Mouse (Mus musculus) heart, embryonic 11.5 days (tissue): Measurements from ENCODE around the gene Chil1. TPM values are rescaled to one million over a fixed set of nuclear protein-coding genes. Genes with fewer than 3 reads are reported as not detected.

ENCODE experiments used
- ATAC-seq: fragments of 200-750 bp; cut with Nextera tagmentation; replicated peaks from 2 replicates; pipeline ENCODE4 v1.8.0; 2017; ENCODE audit warnings: moderate library complexity; ENCODE audit not compliant: insufficient number of reproducible peaks, low FRiP score, low TSS enrichment
- H3K27ac ChIP-seq: fragments of 300-500 bp; sonication (generic); 2 replicates; pipeline ENCODE4 v1.5.1; 2014; ENCODE audit warnings: mild to moderate bottlenecking, low read depth, low read length
- H3K27me3 ChIP-seq: fragments of 300-500 bp; sonication (generic); 2 replicates; pipeline ENCODE4 v1.6.1; 2014; ENCODE audit warnings: mild to moderate bottlenecking, low read length, mixed read lengths; ENCODE audit not compliant: control insufficient read depth, insufficient read depth
- H3K36me3 ChIP-seq: fragments of 300-500 bp; sonication (generic); 2 replicates; pipeline ENCODE4 v1.6.1; 2014; ENCODE audit warnings: mild to moderate bottlenecking, low read length, moderate library complexity, mixed read lengths; ENCODE audit not compliant: control insufficient read depth, insufficient read depth
- H3K4me1 ChIP-seq: fragments of 300-500 bp; sonication (generic); 2 replicates; pipeline ENCODE4 v1.6.1; 2014; ENCODE audit warnings: low read length; ENCODE audit not compliant: control insufficient read depth, insufficient read depth
- H3K4me2 ChIP-seq: fragments of 300-500 bp; sonication (generic); 2 replicates; pipeline ENCODE4 v1.6.1; 2014; ENCODE audit warnings: mild to moderate bottlenecking, moderate library complexity
- H3K4me3 ChIP-seq: fragments of 300-500 bp; sonication (generic); 2 replicates; pipeline ENCODE4 v1.5.1; 2014; ENCODE audit warnings: low read depth, low read length
- H3K9ac ChIP-seq: fragments of 300-500 bp; sonication (generic); 2 replicates; pipeline ENCODE4 v1.6.1; 2014; ENCODE audit warnings: mild to moderate bottlenecking, low read depth, low read length, moderate library complexity
- H3K9me3 ChIP-seq: fragments of 300-500 bp; sonication (generic); replicated peaks from 2 replicates; pipeline ENCODE4 v1.6.1; 2016; ENCODE audit warnings: low read length; ENCODE audit not compliant: control insufficient read depth
- WGBS: fragments of 180-500 bp; shearing (Covaris S2); extraction: QIAGEN DNeasy Blood & Tissue Kit; methylation state at CpG from one replicate; pipeline ENCODE4 v1.1.7; 2014; ENCODE audit not compliant: insufficient replicate concordance; 5-methylcytosine and 5-hydroxymethylcytosine counted together
- polyA plus RNA-seq: library from polyadenylated mRNA; unstranded; fragments of >200 nt; fragmentation: Nextera tagmentation; extraction: Ambion mirVana; gene quantifications from 2 replicates; pipeline ENCODE4 v1.2.1, GENCODE M21; 2014

Gene Chil1
- polyA plus RNA-seq, 1 experiment from 2014 or later = 1.9 TPM

DNA sequence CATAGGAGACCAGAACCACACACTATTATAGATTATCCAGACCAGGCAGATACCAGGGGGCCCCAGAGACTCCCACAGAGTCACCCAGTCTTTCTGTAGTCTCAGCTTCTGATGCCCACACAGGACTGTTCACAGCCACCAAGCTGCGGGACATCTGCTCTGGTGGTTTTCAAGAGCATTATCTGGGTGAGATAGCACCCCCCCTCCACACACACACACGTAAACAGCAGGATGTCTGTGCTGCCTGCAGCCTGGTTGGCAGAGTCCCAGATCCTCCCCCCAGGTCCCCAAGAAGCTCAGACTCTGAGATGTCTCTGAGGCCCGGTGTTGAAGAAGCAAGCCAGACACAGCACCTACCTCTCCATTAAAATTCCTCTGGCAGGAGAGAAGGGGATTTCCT, 13.6 kb downstream of the Chil1 start:
- H3K27ac ChIP-seq = peak overlapping the region; percentile 57
- no peak overlapping the region for H3K9ac ChIP-seq
- no peaks in the 10 kb centered on the region for H3K9me3 ChIP-seq
- H3K4me3 ChIP-seq = no peak overlapping the region
- H3K4me1 ChIP-seq = peaks cover 37% of the 10 kb centered on the region
- 0 out of 2 replicates have a peak, but pooled peaks have one; percentile 1 for ATAC-seq
- 12% methylated on average over 3 of the region's 3 CpGs for WGBS
- H3K27me3 ChIP-seq = no peaks in the 10 kb centered on the region; the same call in 1 of the 2 replicates
- H3K4me2 ChIP-seq = no peak overlapping the region
- H3K36me3 ChIP-seq = no peaks in the 10 kb centered on the region

DNA sequence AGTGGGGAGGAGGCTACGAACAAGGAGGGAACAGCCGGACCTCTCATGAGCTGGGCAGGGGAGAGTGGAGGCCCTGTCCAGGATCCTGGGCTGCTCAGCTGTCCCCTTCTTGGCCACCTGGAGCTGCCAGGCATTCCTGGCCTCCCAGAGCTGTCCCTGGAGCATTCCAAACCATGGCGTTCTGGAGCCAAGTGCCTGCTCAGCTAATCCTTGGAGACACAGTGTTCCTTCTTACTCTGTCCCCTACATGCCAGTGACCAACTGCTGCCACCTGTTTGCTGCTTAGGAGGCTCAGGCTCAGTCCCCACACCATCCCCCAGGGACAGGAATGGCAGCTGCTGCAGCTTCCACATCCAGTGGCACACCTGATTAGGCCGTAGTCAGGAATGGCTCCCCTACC, 14.0 kb downstream of the Chil1 start:
- H3K4me1 ChIP-seq = peaks cover 37% of the 10 kb centered on the region
- H3K4me3 ChIP-seq = no peak overlapping the region
- no peaks in the 10 kb centered on the region for H3K36me3 ChIP-seq
- H3K9ac ChIP-seq = no peak overlapping the region; the same call in 1 of the 2 replicates
- no peaks in the 10 kb centered on the region; the same call in 1 of the 2 replicates for H3K27me3 ChIP-seq
- WGBS = 29% methylated on average over 4 of the region's 4 CpGs
- no peaks in the 10 kb centered on the region for H3K9me3 ChIP-seq
- H3K27ac ChIP-seq = peak overlapping the region; percentile 57
- H3K4me2 ChIP-seq = no peak overlapping the region
- 0 out of 2 replicates have a peak, but pooled peaks have one; percentile 8 for ATAC-seq

DNA sequence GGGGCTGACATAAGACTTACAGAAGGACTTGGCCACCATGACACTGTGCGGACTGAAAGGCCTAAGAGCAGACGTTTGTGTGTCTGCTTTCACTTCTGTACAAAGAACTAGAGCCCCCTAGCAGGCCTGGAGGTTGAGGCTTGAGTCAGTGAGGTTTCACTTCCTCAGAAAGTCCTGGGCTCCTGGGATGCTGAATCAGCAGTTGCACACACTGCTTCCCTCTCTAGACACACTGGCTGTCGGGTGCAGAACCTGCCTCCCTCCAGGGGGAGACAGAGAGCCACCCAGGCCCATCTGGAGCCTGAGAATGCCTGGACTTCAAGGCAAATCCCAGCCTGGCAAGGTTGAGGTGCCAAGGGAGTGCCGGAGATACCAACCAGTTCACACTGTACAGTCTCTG, 14.4 kb downstream of the Chil1 start:
- H3K27me3 ChIP-seq = no peaks in the 10 kb centered on the region; the same call in 1 of the 2 replicates
- H3K36me3 ChIP-seq = no peaks in the 10 kb centered on the region
- peak overlapping the region; percentile 57 for H3K27ac ChIP-seq
- ATAC-seq = no peak
- H3K4me3 ChIP-seq = no peak overlapping the region
- H3K4me1 ChIP-seq = peaks cover 37% of the 10 kb centered on the region
- no peak overlapping the region; the same call in 1 of the 2 replicates for H3K9ac ChIP-seq
- no peaks in the 10 kb centered on the region for H3K9me3 ChIP-seq
- WGBS = 61% methylated on average over 4 of the region's 4 CpGs
- H3K4me2 ChIP-seq = no peak overlapping the region

DNA sequence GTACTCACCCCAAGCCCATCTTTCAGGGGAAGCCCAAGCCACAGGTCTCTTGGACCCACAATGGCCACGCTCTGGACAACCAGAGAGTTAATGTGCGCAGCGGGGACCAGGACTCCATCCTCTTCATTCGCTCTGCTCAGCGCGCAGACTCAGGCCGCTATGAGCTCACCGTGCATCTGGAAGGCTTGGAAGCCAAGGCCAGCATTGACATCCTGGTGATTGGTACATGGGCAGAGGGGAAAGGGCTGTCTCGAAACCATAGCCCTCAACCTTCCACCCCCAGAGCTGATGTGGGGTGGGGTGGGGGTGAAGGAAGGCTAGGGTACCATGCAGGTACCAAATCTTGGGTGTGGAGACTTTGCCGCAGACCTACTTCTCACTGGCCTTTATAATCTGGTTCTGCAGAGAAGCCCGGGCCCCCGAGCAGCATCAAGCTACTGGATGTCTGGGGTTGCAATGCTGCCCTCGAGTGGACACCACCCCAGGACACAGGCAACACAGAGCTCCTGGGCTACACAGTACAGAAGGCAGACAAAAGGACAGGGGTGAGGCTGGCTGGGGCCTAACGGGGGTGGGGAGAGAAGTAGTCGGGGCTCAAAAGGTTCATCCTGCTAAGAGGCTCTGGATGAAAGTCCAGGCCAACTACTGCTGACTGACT, 15.5 kb downstream of the Chil1 start:
- no peak for ATAC-seq
- H3K4me1 ChIP-seq = peaks cover 37% of the 10 kb centered on the region
- H3K27me3 ChIP-seq = no peaks in the 10 kb centered on the region; the same call in 1 of the 2 replicates

DNA sequence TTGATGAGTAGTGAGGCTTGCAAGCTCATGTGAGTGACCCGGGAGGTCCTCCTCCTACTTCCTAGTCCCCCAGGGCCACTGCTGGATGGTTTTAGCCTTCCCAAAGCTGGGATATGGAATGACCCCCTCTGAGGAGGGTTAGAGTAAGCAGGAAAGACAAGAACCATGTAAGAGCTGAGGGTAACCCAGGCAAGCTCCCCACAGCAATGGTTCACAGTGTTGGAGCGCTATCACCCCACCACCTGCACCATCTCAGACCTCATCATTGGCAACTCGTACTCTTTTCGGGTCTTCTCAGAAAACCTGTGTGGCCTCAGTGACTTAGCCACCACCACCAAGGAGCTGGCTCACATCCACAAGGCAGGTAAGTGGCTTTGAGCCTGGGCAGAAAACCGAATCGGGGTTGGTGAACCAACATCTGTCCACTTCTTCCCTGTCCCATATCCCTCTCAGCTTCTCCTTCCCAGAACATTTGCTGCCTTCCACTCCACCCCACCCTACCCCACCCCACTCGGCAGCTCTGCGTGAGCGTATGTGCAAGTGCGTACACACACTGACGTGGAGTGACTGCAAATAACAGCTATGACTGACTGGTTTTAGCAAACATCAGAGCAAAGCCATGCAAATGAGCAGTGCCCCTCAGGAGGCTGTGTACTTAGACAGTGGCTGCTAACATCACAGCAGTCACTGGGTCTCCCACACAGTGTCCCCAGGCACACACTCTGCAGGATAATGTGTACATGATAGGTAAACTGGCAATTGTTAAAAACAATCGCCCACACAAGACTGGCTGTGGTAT, 16.4 kb downstream of the Chil1 start:
- Histone ChIP-seq H3K9me3 (no peaks in the 10 kb centered on the region), H3K9ac (no peak overlapping the region), H3K27ac (no peak overlapping the region), H3K4me1 (peaks cover 30% of the 10 kb centered on the region), H3K4me2 (no peak overlapping the region), H3K4me3 (no peak overlapping the region), H3K27me3 (no peaks in the 10 kb centered on the region; the same call in 1 of the 2 replicates), H3K36me3 (no peaks in the 10 kb centered on the region)
- WGBS = 87% methylated on average over 12 of the region's 12 CpGs
- no peak for ATAC-seq

More for the DNA sequence above, 15.5 kb downstream of the Chil1 start:
- 77% methylated on average over 15 of the region's 15 CpGs for WGBS
- Histone ChIP-seq H3K4me3 (no peak overlapping the region), H3K36me3 (no peaks in the 10 kb centered on the region), H3K4me2 (no peak overlapping the region), H3K9me3 (no peaks in the 10 kb centered on the region), H3K9ac (no peak overlapping the region), H3K27ac (no peak overlapping the region)

DNA sequence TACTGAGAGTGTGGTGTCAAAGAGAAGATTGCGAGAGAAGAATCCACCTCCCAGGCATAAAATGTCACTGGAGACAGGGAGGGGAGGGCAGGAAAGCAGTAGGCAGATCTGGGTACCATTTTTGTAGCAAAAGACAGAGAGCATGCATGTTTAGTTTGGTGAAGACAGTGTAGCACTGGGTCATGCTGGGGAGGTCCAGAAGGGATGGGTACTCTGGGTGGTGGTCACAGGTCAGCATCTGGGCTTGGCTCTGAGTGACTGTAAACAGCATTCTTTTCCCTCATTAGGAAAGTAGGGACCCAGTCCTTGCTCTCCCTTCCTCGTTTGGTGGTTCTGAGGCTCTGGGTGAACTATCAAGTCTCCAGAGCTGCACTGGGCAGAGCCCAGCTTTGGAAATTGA, 18.5 kb downstream of the Chil1 start:
- 52% methylated on average over 2 of the region's 2 CpGs for WGBS
- ATAC-seq = no peak
- H3K4me3 ChIP-seq = no peak overlapping the region
- no peak overlapping the region for H3K4me2 ChIP-seq
- H3K27ac ChIP-seq = no peak overlapping the region
- H3K36me3 ChIP-seq = no peaks in the 10 kb centered on the region
- H3K27me3 ChIP-seq = no peaks in the 10 kb centered on the region
- no peak overlapping the region for H3K9ac ChIP-seq
- no peaks in the 10 kb centered on the region for H3K9me3 ChIP-seq
- peaks cover 15% of the 10 kb centered on the region for H3K4me1 ChIP-seq

DNA sequence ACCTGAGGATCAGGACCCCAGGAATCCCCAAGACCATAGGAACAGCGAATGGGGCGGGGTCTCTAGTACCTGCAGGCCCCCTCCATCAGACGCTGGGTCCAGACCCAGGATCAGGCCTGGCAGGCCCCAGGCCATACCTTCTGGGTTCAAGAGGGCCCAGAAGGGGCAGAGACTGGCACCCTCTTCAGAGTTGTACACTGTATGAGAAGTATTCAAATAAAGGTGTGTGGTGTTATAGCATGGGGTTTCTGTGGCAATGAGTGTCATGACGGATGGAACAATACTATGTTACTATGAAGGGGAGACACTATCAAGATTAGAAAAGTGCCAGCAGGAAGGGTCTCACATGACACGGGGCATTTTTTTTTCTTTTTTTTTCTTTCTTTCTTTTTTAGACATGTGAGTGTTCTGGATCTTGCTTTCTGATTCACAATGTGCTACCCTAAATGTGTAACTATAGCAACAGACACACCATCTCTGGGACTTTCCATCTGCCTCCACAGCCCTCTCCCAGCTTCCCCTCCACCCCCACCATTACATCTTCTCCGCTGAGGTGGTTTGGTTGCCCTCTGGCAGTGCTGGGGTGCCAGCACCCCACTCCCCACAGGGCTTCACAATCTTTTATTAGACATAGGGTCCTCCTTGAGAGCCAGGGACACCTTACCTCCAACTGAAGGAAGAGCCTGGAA, 19.2 kb downstream of the Chil1 start:
- no peak overlapping the region for H3K27ac ChIP-seq
- no peak overlapping the region for H3K9ac ChIP-seq
- H3K27me3 ChIP-seq = no peaks in the 10 kb centered on the region
- no peak overlapping the region for H3K4me3 ChIP-seq
- no peak for ATAC-seq
- H3K36me3 ChIP-seq = no peaks in the 10 kb centered on the region
- H3K4me2 ChIP-seq = no peak overlapping the region
- WGBS = 86% methylated on average over 6 of the region's 6 CpGs
- peaks cover 15% of the 10 kb centered on the region for H3K4me1 ChIP-seq
- no peaks in the 10 kb centered on the region for H3K9me3 ChIP-seq

DNA sequence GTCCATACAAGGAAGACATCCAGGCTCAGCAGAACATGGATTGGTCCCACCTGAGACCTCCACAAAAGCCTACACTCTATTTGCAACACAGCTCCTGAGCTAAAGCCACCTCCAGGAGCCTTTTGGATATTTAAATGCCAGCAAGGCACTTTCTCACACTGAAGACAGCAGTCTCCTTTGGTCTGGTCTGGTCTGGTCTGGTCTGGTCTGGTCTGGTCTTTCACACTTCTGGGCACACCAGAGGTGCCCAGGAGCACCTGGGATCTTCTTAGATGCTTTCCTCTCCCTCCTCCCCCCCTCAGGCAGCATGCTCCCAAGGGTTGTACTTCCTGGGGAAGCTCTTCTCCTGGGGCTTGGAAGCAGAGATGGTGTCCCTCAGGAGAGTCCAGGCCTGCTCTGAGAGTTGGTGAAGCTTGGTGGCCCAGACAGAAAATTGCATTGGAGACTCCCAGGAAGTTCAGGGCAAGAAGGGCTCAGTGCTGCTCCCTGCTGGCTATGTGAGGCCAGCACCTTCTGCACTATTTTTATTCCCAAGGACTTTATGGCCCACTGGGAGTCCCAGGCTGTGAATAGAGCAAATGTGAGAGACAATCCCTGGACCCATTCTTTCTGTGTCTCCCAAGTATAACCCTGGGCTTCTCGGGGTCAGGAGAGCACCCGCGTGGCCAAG, 19.9 kb downstream of the Chil1 start:
- 47% methylated on average over 3 of the region's 3 CpGs for WGBS

More for the DNA sequence above, 19.9 kb downstream of the Chil1 start:
- no peaks in the 10 kb centered on the region for H3K9me3 ChIP-seq
- no peak overlapping the region for H3K27ac ChIP-seq
- no peaks in the 10 kb centered on the region for H3K27me3 ChIP-seq
- no peak overlapping the region for H3K4me3 ChIP-seq
- no peak overlapping the region for H3K9ac ChIP-seq
- H3K36me3 ChIP-seq = no peaks in the 10 kb centered on the region
- H3K4me2 ChIP-seq = no peak overlapping the region
- ATAC-seq = no peak
- peaks cover 18% of the 10 kb centered on the region for H3K4me1 ChIP-seq
